Comparison of ENCODE assay signal across 21 mouse cellular contexts in genomic region chr9:20149706-20150105, GRCm38 (mm10). TPM values are rescaled to one million over a fixed set of nuclear protein-coding genes. Genes with fewer than 3 reads are reported as not detected.
"Had no signal": no experiment of that assay in that cellular context is flagged by ENCODE, and none has a peak within 500 bp of the region (broad histone marks: within the 10 kb centered on the region; RNA-seq: fewer than 3 reads in every experiment).

No protein-coding gene starts in this region.

- H3K36me3 ChIP-seq: lung, embryonic 15.5 days; midbrain, embryonic 13.5 days; midbrain, embryonic 15.5 days; neural tube, embryonic 12.5 days; stomach, embryonic 15.5 days had no signal

- H3K9me3 ChIP-seq: lung, embryonic 15.5 days; megakaryocyte, embryonic 14.5 days; stomach, embryonic 15.5 days had no signal

- H3K27ac ChIP-seq: lung, embryonic 15.5 days; macrophage; midbrain, embryonic 13.5 days; midbrain, embryonic 15.5 days; neural tube, embryonic 12.5 days; stomach, embryonic 15.5 days; stomach, postnatal 0 days had no signal

- H3K4me2 ChIP-seq: lung, embryonic 15.5 days; midbrain, embryonic 11.5 days; midbrain, embryonic 13.5 days; midbrain, embryonic 15.5 days; neural tube, embryonic 12.5 days; stomach, embryonic 15.5 days had no signal

- H3K9ac ChIP-seq: lung, embryonic 15.5 days; midbrain, embryonic 13.5 days; midbrain, embryonic 15.5 days; neural tube, embryonic 12.5 days; stomach, embryonic 15.5 days had no signal

- H3K27me3 ChIP-seq: lung, embryonic 15.5 days; megakaryocyte, embryonic 14.5 days; midbrain, embryonic 13.5 days; midbrain, embryonic 15.5 days; neural tube, embryonic 12.5 days; stomach, embryonic 15.5 days had no signal

- H3K4me1 ChIP-seq: lung, embryonic 15.5 days; megakaryocyte, embryonic 14.5 days; midbrain, embryonic 13.5 days; midbrain, embryonic 15.5 days; neural tube, embryonic 12.5 days; stomach, embryonic 15.5 days had no signal

- DNase-seq: lung, postnatal 14 days; lung, postnatal 36 days; right cerebral cortex, postnatal 14 days; thymus, adult 2 months; thymus, postnatal 25 days; thymus, postnatal 4 days had no signal

- H3K4me3 ChIP-seq: lung, embryonic 15.5 days; megakaryocyte, embryonic 14.5 days; midbrain, embryonic 13.5 days; midbrain, embryonic 15.5 days; neural tube, embryonic 12.5 days; stomach, embryonic 15.5 days had no signal

- ATAC-seq: lung, postnatal 0 days; midbrain, embryonic 13.5 days; midbrain, embryonic 15.5 days had no signal

RNA-seq across cellular contexts. Expression of gene Olfr869, which starts 20.9 kb away (rescaled TPM):
- polyA plus RNA-seq: lung, embryonic 15.5 days; lung, postnatal 0 days; macrophage; midbrain, embryonic 11.5 days; midbrain, embryonic 13.5 days; midbrain, embryonic 15.5 days; midbrain, postnatal 0 days; neural tube, embryonic 12.5 days; neural tube, embryonic 14.5 days; spleen, adult 2 months; stomach, embryonic 15.5 days; stomach, postnatal 0 days; testis, adult 2 months; thymus, adult 2 months; urinary bladder, adult 2 months had no signal

RNA-seq across cellular contexts. Expression of gene Olfr870, which starts 24.2 kb away (rescaled TPM):
- polyA plus RNA-seq: lung, embryonic 15.5 days; lung, postnatal 0 days; macrophage; midbrain, embryonic 11.5 days; midbrain, embryonic 13.5 days; midbrain, embryonic 15.5 days; midbrain, postnatal 0 days; neural tube, embryonic 12.5 days; neural tube, embryonic 14.5 days; spleen, adult 2 months; stomach, embryonic 15.5 days; stomach, postnatal 0 days; testis, adult 2 months; thymus, adult 2 months; urinary bladder, adult 2 months had no signal

RNA-seq across cellular contexts. Expression of gene Olfr868, which starts 51.3 kb away (rescaled TPM):
- polyA plus RNA-seq: lung, embryonic 15.5 days; lung, postnatal 0 days; macrophage; midbrain, embryonic 11.5 days; midbrain, embryonic 13.5 days; midbrain, embryonic 15.5 days; midbrain, postnatal 0 days; neural tube, embryonic 12.5 days; neural tube, embryonic 14.5 days; spleen, adult 2 months; stomach, embryonic 15.5 days; stomach, postnatal 0 days; testis, adult 2 months; thymus, adult 2 months; urinary bladder, adult 2 months had no signal
